19 mouse cellular contexts compared by ENCODE assay signal in the genomic region with DNA sequence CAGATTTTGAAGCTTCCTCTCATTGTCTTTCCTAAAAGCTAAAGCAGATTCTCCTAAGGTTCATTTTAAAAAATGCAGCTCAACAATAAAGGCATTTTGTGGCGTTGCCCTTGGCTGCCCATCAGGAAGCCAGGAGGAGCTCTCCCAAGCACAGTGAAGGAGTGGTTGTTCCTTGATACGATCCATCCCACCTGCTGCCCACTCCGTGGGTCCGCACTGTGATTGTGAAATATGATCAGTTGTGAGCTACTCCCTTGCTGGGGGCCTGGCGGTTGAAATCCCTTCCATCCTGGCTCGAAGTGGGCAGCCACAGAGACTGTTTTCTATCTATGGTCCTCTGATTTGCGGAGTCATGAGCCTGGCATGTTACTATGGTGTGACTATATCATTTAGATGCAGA.
"Had no signal": no experiment of that assay in that cellular context is flagged by ENCODE, and none has a peak within 500 bp of the region (broad histone marks: within the 10 kb centered on the region; RNA-seq: fewer than 3 reads in every experiment).

No protein-coding gene starts in this region.

- H3K9me3 ChIP-seq: liver, embryonic 13.5 days; midbrain, embryonic 12.5 days; neural tube, embryonic 13.5 days had no signal

- DNase-seq: kidney, adult 9 months; kidney, postnatal 36 days; layer of hippocampus, postnatal 36 days; liver, embryonic 13.5 days; lung, adult 2 months; lung, postnatal 14 days; lung, postnatal 4 days; right cerebral cortex, postnatal 14 days; right cerebral cortex, postnatal 4 days; thymus, adult 2 months; thymus, postnatal 14 days; thymus, postnatal 4 days had no signal

- H3K4me3 ChIP-seq: left cerebral cortex, adult 2 months; liver, embryonic 13.5 days; midbrain, embryonic 12.5 days; myocyte; neural tube, embryonic 13.5 days had no signal

- ATAC-seq: intestine, embryonic 16.5 days; midbrain, embryonic 16.5 days had no signal

- H3K27ac ChIP-seq: left cerebral cortex, adult 2 months; liver, embryonic 13.5 days; midbrain, embryonic 12.5 days; neural tube, embryonic 13.5 days; stomach, postnatal 0 days had no signal

- H3K9ac ChIP-seq: liver, embryonic 13.5 days; midbrain, embryonic 12.5 days; neural tube, embryonic 13.5 days had no signal

- H3K36me3 ChIP-seq: liver, embryonic 13.5 days; midbrain, embryonic 12.5 days; neural tube, embryonic 13.5 days had no signal

- H3K4me1 ChIP-seq: liver, embryonic 13.5 days; midbrain, embryonic 12.5 days had no signal

- H3K4me2 ChIP-seq: liver, embryonic 13.5 days; midbrain, embryonic 12.5 days; neural tube, embryonic 13.5 days had no signal

- H3K27me3 ChIP-seq: liver, embryonic 13.5 days; midbrain, embryonic 12.5 days; neural tube, embryonic 13.5 days had no signal
